Mouse (Mus musculus): ENCODE results near the gene Neu2.

GRCm38 (mm10) chr1:87637121-87637877 is 127.6 kb downstream of the Neu2 start:
- TF ChIP-seq CTCF (IDR thresholded peaks at IDR 0.05; ENCODE audit: borderline replicate concordance, extremely low read depth, insufficient read depth, insufficient read length), result no peak
- no peak for TF ChIP-seq POLR2A (IDR thresholded peaks at IDR 0.05; ENCODE audit: borderline replicate concordance, extremely low read depth, insufficient read depth, insufficient read length, poor library complexity, severe bottlenecking)

All from brain, embryonic 14.5 days (tissue).